Mouse (Mus musculus) erythroblast, embryonic 14.5 days (primary cell): ENCODE results near the gene Zfp36l3.

ENCODE experiments used
- GATA1 ChIP-seq: IDR thresholded peaks from 2 replicates; pipeline ENCODE4 v1.6.1; 2012; ENCODE audit warnings: low read length, inconsistent platforms, mixed read lengths
- TAL1 ChIP-seq: IDR thresholded peaks from 3 replicates; pipeline ENCODE4 v1.6.1; 2012; ENCODE audit warnings: low read length, inconsistent platforms, mixed read lengths

- TF ChIP-seq GATA1 (no peak), TAL1 (no peak)
These were observed 18.5 kb downstream of the Zfp36l3 start, which contains the start of gene 1700013H16Rik for GRCm38 (mm10) chrX:53757736-53758135.
